Mouse (Mus musculus): ENCODE results near the gene Patj. TPM values are rescaled to one million over a fixed set of nuclear protein-coding genes. Genes with fewer than 3 reads are reported as not detected.

Patj gene
- polyA plus RNA-seq, 1 experiment from 2014 or later, result 22.5 TPM

GRCm38 (mm10) chr4:98577275-98577674 lies 181.7 kb downstream of the Patj start:
- H3K4me3 ChIP-seq (ENCODE audit: low read length), result no peak overlapping the region
- no peaks in the 10 kb centered on the region for H3K27me3 ChIP-seq (replicated peaks; ENCODE audit: control insufficient read depth, insufficient read depth, low read length)
- H3K4me2 ChIP-seq (ENCODE audit: low read depth, low read length), result no peak overlapping the region
- H3K9me3 ChIP-seq (ENCODE audit: control insufficient read depth, low read length), result no peaks in the 10 kb centered on the region
- H3K9ac ChIP-seq (ENCODE audit: low read depth, low read length), result no peak overlapping the region
- H3K27ac ChIP-seq (ENCODE audit: low read length), result no peak overlapping the region
- no peaks in the 10 kb centered on the region for H3K4me1 ChIP-seq (ENCODE audit: control insufficient read depth, insufficient read depth, low read length)
- ATAC-seq, result no peak
- H3K36me3 ChIP-seq (ENCODE audit: control insufficient read depth, insufficient read depth, low read length), result no peaks in the 10 kb centered on the region

GRCm38 (mm10) chr4:98577957-98578541 lies 182.5 kb downstream of the Patj start:
- ATAC-seq, result no peak
- Histone ChIP-seq H3K9me3 (ENCODE audit: control insufficient read depth, low read length) (no peaks in the 10 kb centered on the region), H3K9ac (ENCODE audit: low read depth, low read length) (no peak overlapping the region), H3K4me2 (ENCODE audit: low read depth, low read length) (no peak overlapping the region), H3K4me3 (ENCODE audit: low read length) (no peak overlapping the region), H3K27me3 (replicated peaks; ENCODE audit: control insufficient read depth, insufficient read depth, low read length) (no peaks in the 10 kb centered on the region), H3K27ac (ENCODE audit: low read length) (no peak overlapping the region), H3K36me3 (ENCODE audit: control insufficient read depth, insufficient read depth, low read length) (no peaks in the 10 kb centered on the region), H3K4me1 (ENCODE audit: control insufficient read depth, insufficient read depth, low read length) (no peaks in the 10 kb centered on the region)
- WGBS, result 70% methylated on average over 3 of the region's 3 CpGs

GRCm38 (mm10) chr4:98581456-98581855 lies 185.9 kb downstream of the Patj start:
- Histone ChIP-seq H3K4me2 (ENCODE audit: low read depth, low read length) (no peak overlapping the region), H3K36me3 (ENCODE audit: control insufficient read depth, insufficient read depth, low read length) (no peaks in the 10 kb centered on the region)
- 75% methylated on average over 8 of the region's 8 CpGs for WGBS

DNA sequence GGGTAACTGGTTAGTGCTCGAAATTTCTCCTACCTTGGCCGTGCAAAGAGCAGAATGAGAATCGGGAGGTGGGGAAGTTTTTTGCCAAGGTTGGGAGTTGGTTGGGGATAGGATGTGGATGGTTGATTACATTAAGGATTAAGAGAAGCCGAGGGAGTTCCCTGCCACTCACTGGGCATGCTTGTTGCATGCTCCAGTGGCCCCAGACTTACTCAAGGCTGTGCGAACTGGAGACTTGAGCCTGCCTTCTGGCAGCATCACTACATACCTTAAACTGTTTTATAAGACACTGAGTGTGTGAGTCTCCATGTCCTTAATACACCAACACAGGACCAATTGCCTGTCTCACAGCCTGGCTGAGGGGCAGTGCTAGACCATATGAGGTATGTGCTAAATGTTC lies 188.4 kb downstream of the Patj start:
- ATAC-seq, result no peak
- Histone ChIP-seq H3K4me2 (ENCODE audit: low read depth, low read length) (no peak overlapping the region), H3K27ac (ENCODE audit: low read length) (no peak overlapping the region)

More at GRCm38 (mm10) chr4:98581456-98581855, 185.9 kb downstream of the Patj start:
- Histone ChIP-seq H3K27ac (ENCODE audit: low read length) (no peak overlapping the region), H3K9me3 (ENCODE audit: control insufficient read depth, low read length) (no peaks in the 10 kb centered on the region), H3K4me1 (ENCODE audit: control insufficient read depth, insufficient read depth, low read length) (no peaks in the 10 kb centered on the region), H3K4me3 (ENCODE audit: low read length) (no peak overlapping the region), H3K27me3 (replicated peaks; ENCODE audit: control insufficient read depth, insufficient read depth, low read length) (no peaks in the 10 kb centered on the region), H3K9ac (ENCODE audit: low read depth, low read length) (no peak overlapping the region)
- no peak for ATAC-seq

GRCm38 (mm10) chr4:98586303-98586702 lies 190.7 kb downstream of the Patj start:
- Histone ChIP-seq H3K27ac (ENCODE audit: low read length) (no peak overlapping the region), H3K4me3 (ENCODE audit: low read length) (no peak overlapping the region), H3K9me3 (ENCODE audit: control insufficient read depth, low read length) (no peaks in the 10 kb centered on the region), H3K9ac (ENCODE audit: low read depth, low read length) (no peak overlapping the region), H3K4me1 (ENCODE audit: control insufficient read depth, insufficient read depth, low read length) (no peaks in the 10 kb centered on the region), H3K27me3 (replicated peaks; ENCODE audit: control insufficient read depth, insufficient read depth, low read length) (no peaks in the 10 kb centered on the region), H3K36me3 (ENCODE audit: control insufficient read depth, insufficient read depth, low read length) (no peaks in the 10 kb centered on the region), H3K4me2 (ENCODE audit: low read depth, low read length) (no peak overlapping the region)
- ATAC-seq, result no peak
- 73% methylated on average over 4 of the region's 4 CpGs for WGBS

More for the DNA sequence above, 188.4 kb downstream of the Patj start:
- no peaks in the 10 kb centered on the region for H3K4me1 ChIP-seq (ENCODE audit: control insufficient read depth, insufficient read depth, low read length)
- no peak overlapping the region for H3K9ac ChIP-seq (ENCODE audit: low read depth, low read length)
- 71% methylated on average over 5 of the region's 5 CpGs for WGBS
- no peaks in the 10 kb centered on the region for H3K9me3 ChIP-seq (ENCODE audit: control insufficient read depth, low read length)
- H3K4me3 ChIP-seq (ENCODE audit: low read length), result no peak overlapping the region
- no peaks in the 10 kb centered on the region for H3K36me3 ChIP-seq (ENCODE audit: control insufficient read depth, insufficient read depth, low read length)
- no peaks in the 10 kb centered on the region for H3K27me3 ChIP-seq (replicated peaks; ENCODE audit: control insufficient read depth, insufficient read depth, low read length)

DNA sequence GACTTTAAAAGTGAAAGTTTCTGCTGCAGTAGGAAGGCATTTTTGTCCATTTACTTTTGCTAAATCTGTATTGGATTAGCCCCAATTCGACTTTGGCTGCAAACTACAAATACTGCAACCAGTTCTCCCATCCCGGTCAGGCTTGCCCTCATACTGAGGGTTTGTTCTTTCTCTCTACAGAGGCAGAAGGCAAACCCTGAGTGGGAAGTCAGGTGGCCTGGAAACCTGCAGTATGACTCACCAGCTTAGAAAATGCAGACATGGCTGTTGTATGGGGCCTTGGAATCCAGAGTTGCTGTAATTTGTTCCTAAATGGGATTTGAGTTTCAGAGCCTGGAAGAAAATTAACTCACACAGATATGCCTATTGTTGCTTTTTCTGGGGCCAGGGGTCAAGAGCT lies 192.1 kb downstream of the Patj start:
- no peak overlapping the region for H3K27ac ChIP-seq (ENCODE audit: low read length)
- H3K9me3 ChIP-seq (ENCODE audit: control insufficient read depth, low read length), result no peaks in the 10 kb centered on the region
- no peaks in the 10 kb centered on the region for H3K4me1 ChIP-seq (ENCODE audit: control insufficient read depth, insufficient read depth, low read length)
- 76% methylated on average over 2 of the region's 2 CpGs for whole genome bisulfite sequencing
- ATAC-seq, result no peak
- H3K9ac ChIP-seq (ENCODE audit: low read depth, low read length), result no peak overlapping the region
- H3K4me3 ChIP-seq (ENCODE audit: low read length), result no peak overlapping the region
- H3K27me3 ChIP-seq (replicated peaks; ENCODE audit: control insufficient read depth, insufficient read depth, low read length), result no peaks in the 10 kb centered on the region
- H3K36me3 ChIP-seq (ENCODE audit: control insufficient read depth, insufficient read depth, low read length), result no peaks in the 10 kb centered on the region
- no peak overlapping the region for H3K4me2 ChIP-seq (ENCODE audit: low read depth, low read length)

DNA sequence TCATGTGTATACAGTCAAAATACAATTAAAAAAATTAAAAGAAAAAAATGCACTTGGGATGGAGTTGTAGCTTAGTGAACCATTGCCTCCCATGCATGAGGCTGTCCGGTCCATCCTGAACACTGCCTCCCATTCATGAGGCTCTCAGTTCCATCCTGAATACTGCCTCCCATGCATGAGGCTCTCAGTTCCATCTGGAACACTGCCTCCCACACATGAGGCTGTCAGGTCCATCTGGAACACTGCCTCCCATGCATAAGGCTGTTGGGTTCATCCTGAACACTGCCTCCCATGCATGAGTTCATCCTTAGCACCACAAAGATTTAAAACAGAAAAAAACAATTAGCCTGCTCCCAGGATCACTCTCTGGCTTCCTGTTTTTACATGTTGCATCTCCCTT lies 198.4 kb downstream of the Patj start:
- Histone ChIP-seq H3K27ac (ENCODE audit: low read length) (no peak overlapping the region), H3K4me3 (ENCODE audit: low read length) (no peak overlapping the region), H3K4me1 (ENCODE audit: control insufficient read depth, insufficient read depth, low read length) (no peaks in the 10 kb centered on the region), H3K9me3 (ENCODE audit: control insufficient read depth, low read length) (no peaks in the 10 kb centered on the region), H3K36me3 (ENCODE audit: control insufficient read depth, insufficient read depth, low read length) (no peaks in the 10 kb centered on the region), H3K27me3 (replicated peaks; ENCODE audit: control insufficient read depth, insufficient read depth, low read length) (no peaks in the 10 kb centered on the region), H3K4me2 (ENCODE audit: low read depth, low read length) (no peak overlapping the region), H3K9ac (ENCODE audit: low read depth, low read length) (no peak overlapping the region)
- 92% methylated on average over 1 of the region's 1 CpGs for WGBS
- no peak for ATAC-seq

DNA sequence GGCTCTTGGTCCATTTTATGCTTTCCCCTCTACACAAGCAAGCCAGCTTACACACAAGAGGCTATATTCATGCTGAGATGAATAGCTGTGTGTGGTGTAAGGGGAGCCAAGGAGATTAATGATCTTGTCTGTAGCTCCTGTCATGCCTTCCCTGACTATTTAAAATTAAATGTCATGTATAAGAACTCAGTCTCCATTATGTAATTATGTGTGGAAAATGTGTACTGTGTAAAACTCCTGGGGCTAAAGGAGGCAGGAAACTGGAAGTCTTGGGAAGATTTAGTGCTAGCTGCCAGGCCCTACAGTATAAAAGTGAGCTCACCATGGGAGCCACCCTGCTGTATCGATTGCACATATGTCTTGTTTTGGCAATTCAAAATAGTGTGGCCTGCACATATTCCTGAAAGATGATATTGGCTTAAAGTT lies 203.0 kb downstream of the Patj start:
- 32% methylated on average over 1 of the region's 1 CpGs for WGBS
- H3K4me3 ChIP-seq (ENCODE audit: low read length), result no peak overlapping the region
- H3K9ac ChIP-seq (ENCODE audit: low read depth, low read length), result no peak overlapping the region
- no peaks in the 10 kb centered on the region for H3K9me3 ChIP-seq (ENCODE audit: control insufficient read depth, low read length)
- no peaks in the 10 kb centered on the region for H3K4me1 ChIP-seq (ENCODE audit: control insufficient read depth, insufficient read depth, low read length)
- no peaks in the 10 kb centered on the region for H3K27me3 ChIP-seq (replicated peaks; ENCODE audit: control insufficient read depth, insufficient read depth, low read length)
- H3K4me2 ChIP-seq (ENCODE audit: low read depth, low read length), result no peak overlapping the region
- H3K36me3 ChIP-seq (ENCODE audit: control insufficient read depth, insufficient read depth, low read length), result no peaks in the 10 kb centered on the region
- 0 out of 2 replicates have a peak, but pooled peaks have one; percentile 18 for ATAC-seq
- H3K27ac ChIP-seq (ENCODE audit: low read length), result no peak overlapping the region

GRCm38 (mm10) chr4:98599358-98599757 lies 203.8 kb downstream of the Patj start:
- Histone ChIP-seq H3K4me3 (ENCODE audit: low read length) (no peak overlapping the region), H3K27ac (ENCODE audit: low read length) (no peak overlapping the region)
- 56% methylated on average over 6 of the region's 6 CpGs for WGBS

DNA sequence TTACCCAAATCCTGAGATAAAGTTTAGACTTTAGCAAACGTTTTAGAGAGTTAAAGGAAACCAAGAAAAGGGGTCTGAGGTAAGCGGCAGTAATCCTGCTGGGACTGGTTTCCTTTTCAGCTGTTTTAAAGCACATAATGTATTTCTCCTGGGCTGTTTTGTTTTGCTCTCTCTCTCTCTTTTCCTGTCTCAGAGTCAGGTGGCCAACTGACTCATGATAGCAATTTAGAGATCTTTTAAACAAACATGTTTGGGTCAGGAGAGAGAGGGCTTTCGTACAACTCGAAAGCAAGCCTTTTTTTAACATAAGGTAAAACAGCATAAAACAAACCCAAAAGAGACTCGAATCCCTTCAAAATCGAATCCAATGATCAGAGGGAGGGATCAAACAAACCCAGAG lies 207.5 kb downstream of the Patj start:
- H3K4me1 ChIP-seq (ENCODE audit: control insufficient read depth, insufficient read depth, low read length), result no peaks in the 10 kb centered on the region
- no peaks in the 10 kb centered on the region for H3K36me3 ChIP-seq (ENCODE audit: control insufficient read depth, insufficient read depth, low read length)
- no peaks in the 10 kb centered on the region for H3K27me3 ChIP-seq (replicated peaks; ENCODE audit: control insufficient read depth, insufficient read depth, low read length)
- no peak overlapping the region for H3K9ac ChIP-seq (ENCODE audit: low read depth, low read length)
- no peak overlapping the region for H3K4me2 ChIP-seq (ENCODE audit: low read depth, low read length)
- ATAC-seq, result no peak
- no peak overlapping the region for H3K4me3 ChIP-seq (ENCODE audit: low read length)
- H3K27ac ChIP-seq (ENCODE audit: low read length), result no peak overlapping the region
- 39% methylated on average over 6 of the region's 6 CpGs for WGBS
- H3K9me3 ChIP-seq (ENCODE audit: control insufficient read depth, low read length), result no peaks in the 10 kb centered on the region

More at GRCm38 (mm10) chr4:98599358-98599757, 203.8 kb downstream of the Patj start:
- Histone ChIP-seq H3K4me2 (ENCODE audit: low read depth, low read length) (no peak overlapping the region), H3K9me3 (ENCODE audit: control insufficient read depth, low read length) (no peaks in the 10 kb centered on the region), H3K4me1 (ENCODE audit: control insufficient read depth, insufficient read depth, low read length) (no peaks in the 10 kb centered on the region), H3K36me3 (ENCODE audit: control insufficient read depth, insufficient read depth, low read length) (no peaks in the 10 kb centered on the region), H3K27me3 (replicated peaks; ENCODE audit: control insufficient read depth, insufficient read depth, low read length) (no peaks in the 10 kb centered on the region), H3K9ac (ENCODE audit: low read depth, low read length) (no peak overlapping the region)
- ATAC-seq, result no peak
